Mouse (Mus musculus) limb, embryonic 10.5 days (tissue): Measurements from ENCODE around the gene Tbx3. TPM values are rescaled to one million over a fixed set of nuclear protein-coding genes. Genes with fewer than 3 reads are reported as not detected.

Experiments
- polyA plus RNA-seq: library from polyadenylated mRNA; unstranded; fragments of >200 nt; fragmentation: Nextera tagmentation; extraction: Ambion mirVana; gene quantifications from 2 replicates; pipeline ENCODE4 v1.2.1, GENCODE M21; 2016

Tbx3 gene
- polyA plus RNA-seq, 1 experiment from 2014 or later, result 55.3 TPM

Other genes starting within 250 kb of the Tbx3 start
- gene Tbx5, start 162.0 kb downstream of the Tbx3 start, polyA plus RNA-seq, result 35.6 and 39.1 TPM in 2 replicates